Mouse (Mus musculus): ENCODE measurements at regions not wholly inside any gene's neighbourhood (a gene's known extent, or its start where the extent isn't known, plus 50 kb on each side); places are given as distances from the start of the nearest gene placed in this dataset.

- Histone ChIP-seq H3K9me3 (replicated peaks; ENCODE audit: low read length) (no peaks in the 10 kb centered on the region), H3K4me3 (replicated peaks; ENCODE audit: low read depth, low read length) (no peak overlapping the region), H3K4me2 (ENCODE audit: low read length) (no peak overlapping the region), H3K27ac (no peak overlapping the region), H3K27me3 (ENCODE audit: insufficient read depth, low read length) (no peaks in the 10 kb centered on the region), H3K9ac (ENCODE audit: low read depth, low read length) (no peak overlapping the region), H3K36me3 (ENCODE audit: insufficient read depth, low read length) (no peaks in the 10 kb centered on the region), H3K4me1 (replicated peaks; ENCODE audit: insufficient read depth, low read length) (no peaks in the 10 kb centered on the region)
- DNase-seq (ENCODE audit: low spot score) = no peak
- no peak for ATAC-seq (replicated peaks; ENCODE audit: low FRiP score, low read depth)
- WGBS = 50% methylated on average over 7 of the region's 7 CpGs
- no peak for TF ChIP-seq CTCF (IDR thresholded peaks at IDR 0.05; ENCODE audit: low read depth)
These were observed 66.7 kb upstream of the Zdhhc25 start for GRCm38 (mm10) chr15:88533354-88533753.

DNA sequence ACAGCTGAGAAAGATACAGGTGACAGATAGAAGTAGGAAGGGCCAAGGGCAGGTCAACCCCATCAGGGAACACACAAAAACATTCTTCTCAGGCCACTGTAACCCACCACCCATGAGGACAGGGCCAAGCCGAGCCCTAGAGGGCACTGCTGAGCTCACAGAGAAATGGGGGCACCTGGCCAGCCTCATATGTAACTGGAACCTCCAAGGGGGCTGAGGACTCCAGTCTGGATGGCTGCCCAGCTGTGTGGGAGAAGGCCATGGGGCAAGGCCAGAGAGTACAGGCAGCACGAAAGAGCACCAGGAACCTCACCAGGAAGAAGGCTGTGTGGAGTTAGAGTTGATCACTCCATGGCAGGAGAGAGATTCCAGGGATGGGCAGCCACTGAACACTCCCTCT, 64.6 kb upstream of the Zdhhc25 start:
- Histone ChIP-seq H3K27ac (no peak overlapping the region), H3K9ac (ENCODE audit: low read depth, low read length) (no peak overlapping the region), H3K4me3 (replicated peaks; ENCODE audit: low read depth, low read length) (no peak overlapping the region), H3K4me2 (ENCODE audit: low read length) (no peak overlapping the region), H3K27me3 (ENCODE audit: insufficient read depth, low read length) (no peaks in the 10 kb centered on the region), H3K36me3 (ENCODE audit: insufficient read depth, low read length) (no peaks in the 10 kb centered on the region), H3K4me1 (replicated peaks; ENCODE audit: insufficient read depth, low read length) (no peaks in the 10 kb centered on the region), H3K9me3 (replicated peaks; ENCODE audit: low read length) (no peaks in the 10 kb centered on the region)
- DNase-seq (ENCODE audit: low spot score) (no peak), ATAC-seq (replicated peaks; ENCODE audit: low FRiP score, low read depth) (no peak)
- 48% methylated on average over 2 of the region's 2 CpGs for WGBS
- no peak for TF ChIP-seq CTCF (IDR thresholded peaks at IDR 0.05; ENCODE audit: low read depth)

DNA sequence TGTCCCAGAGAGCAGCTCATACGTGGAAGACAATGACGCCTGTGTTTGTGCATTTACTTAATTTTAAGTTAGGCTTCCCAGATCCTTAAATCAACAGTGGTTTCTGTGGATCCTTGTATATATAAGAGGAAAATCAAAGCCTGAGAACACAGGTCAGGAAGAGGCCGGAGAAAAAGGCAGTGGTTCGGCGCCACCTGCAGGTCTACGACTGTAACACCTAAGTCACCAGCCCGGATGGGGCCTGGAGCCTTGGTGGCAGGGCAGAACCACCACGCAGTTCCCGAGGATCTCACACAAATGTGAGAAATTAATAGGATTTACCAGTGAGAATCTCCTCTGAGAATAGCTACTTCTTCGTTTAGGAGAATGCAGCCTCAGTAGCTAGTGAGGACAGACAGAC, 62.9 kb upstream of the Zdhhc25 start:
- Histone ChIP-seq H3K27me3 (ENCODE audit: insufficient read depth, low read length) (no peaks in the 10 kb centered on the region), H3K9ac (ENCODE audit: low read depth, low read length) (no peak overlapping the region), H3K27ac (no peak overlapping the region), H3K4me1 (replicated peaks; ENCODE audit: insufficient read depth, low read length) (no peaks in the 10 kb centered on the region), H3K36me3 (ENCODE audit: insufficient read depth, low read length) (no peaks in the 10 kb centered on the region), H3K9me3 (replicated peaks; ENCODE audit: low read length) (no peaks in the 10 kb centered on the region), H3K4me3 (replicated peaks; ENCODE audit: low read depth, low read length) (no peak overlapping the region), H3K4me2 (ENCODE audit: low read length) (no peak overlapping the region)
- peak; percentile 66 for TF ChIP-seq CTCF (IDR thresholded peaks at IDR 0.05; ENCODE audit: low read depth)
- DNase-seq (ENCODE audit: low spot score) (peak; percentile 40), ATAC-seq (replicated peaks; ENCODE audit: low FRiP score, low read depth) (no peak)
- WGBS = 21% methylated on average over 10 of the region's 10 CpGs

GRCm38 (mm10) chr15:88542567-88542966, 57.5 kb upstream of the Zdhhc25 start:
- H3K4me2 ChIP-seq (ENCODE audit: low read length) = no peak overlapping the region
- ATAC-seq (replicated peaks; ENCODE audit: low FRiP score, low read depth) (no peak), DNase-seq (ENCODE audit: low spot score) (no peak)
- H3K27me3 ChIP-seq (ENCODE audit: insufficient read depth, low read length) = no peaks in the 10 kb centered on the region
- no peaks in the 10 kb centered on the region for H3K9me3 ChIP-seq (replicated peaks; ENCODE audit: low read length)
- H3K4me3 ChIP-seq (replicated peaks; ENCODE audit: low read depth, low read length) = no peak overlapping the region
- 62% methylated on average over 2 of the region's 2 CpGs for WGBS
- no peaks in the 10 kb centered on the region for H3K4me1 ChIP-seq (replicated peaks; ENCODE audit: insufficient read depth, low read length)
- H3K9ac ChIP-seq (ENCODE audit: low read depth, low read length) = no peak overlapping the region
- no peak overlapping the region for H3K27ac ChIP-seq
- TF ChIP-seq CTCF (IDR thresholded peaks at IDR 0.05; ENCODE audit: low read depth) = no peak
- no peaks in the 10 kb centered on the region for H3K36me3 ChIP-seq (ENCODE audit: insufficient read depth, low read length)

GRCm38 (mm10) chr15:88544216-88544615, 55.9 kb upstream of the Zdhhc25 start:
- Histone ChIP-seq H3K9ac (ENCODE audit: low read depth, low read length) (no peak overlapping the region), H3K27ac (no peak overlapping the region), H3K9me3 (replicated peaks; ENCODE audit: low read length) (no peaks in the 10 kb centered on the region), H3K4me1 (replicated peaks; ENCODE audit: insufficient read depth, low read length) (no peaks in the 10 kb centered on the region), H3K4me2 (ENCODE audit: low read length) (no peak overlapping the region), H3K27me3 (ENCODE audit: insufficient read depth, low read length) (no peaks in the 10 kb centered on the region), H3K36me3 (ENCODE audit: insufficient read depth, low read length) (no peaks in the 10 kb centered on the region), H3K4me3 (replicated peaks; ENCODE audit: low read depth, low read length) (no peak overlapping the region)
- ATAC-seq (replicated peaks; ENCODE audit: low FRiP score, low read depth) (no peak), DNase-seq (ENCODE audit: low spot score) (no peak)
- no peak for TF ChIP-seq CTCF (IDR thresholded peaks at IDR 0.05; ENCODE audit: low read depth)
- WGBS = 73% methylated on average over 5 of the region's 5 CpGs

DNA sequence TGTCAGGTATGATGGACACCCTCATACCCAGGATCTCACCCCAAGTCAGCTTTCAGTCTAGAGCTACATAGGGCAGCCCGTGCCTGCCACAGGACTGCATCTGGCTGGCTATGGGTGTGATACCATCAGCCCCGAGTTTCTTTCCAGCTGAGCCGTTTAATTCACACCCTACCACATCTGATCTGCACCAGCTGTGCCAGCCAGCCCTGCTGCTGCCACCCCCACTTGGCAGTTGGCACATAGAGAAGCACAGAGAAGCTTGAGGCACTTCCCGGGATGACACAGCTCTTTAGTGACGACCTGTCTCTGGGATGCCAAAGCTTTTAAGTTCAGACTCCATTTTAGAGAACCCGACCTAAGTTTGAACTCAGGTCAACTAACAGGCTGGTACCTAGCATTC, 51.8 kb upstream of the Zdhhc25 start:
- WGBS = 58% methylated on average over 6 of the region's 6 CpGs
- H3K27me3 ChIP-seq (ENCODE audit: insufficient read depth, low read length) = no peaks in the 10 kb centered on the region
- TF ChIP-seq CTCF (IDR thresholded peaks at IDR 0.05; ENCODE audit: low read depth) = no peak

More for the DNA sequence above, 51.8 kb upstream of the Zdhhc25 start:
- Histone ChIP-seq H3K4me3 (replicated peaks; ENCODE audit: low read depth, low read length) (no peak overlapping the region), H3K36me3 (ENCODE audit: insufficient read depth, low read length) (no peaks in the 10 kb centered on the region), H3K9ac (ENCODE audit: low read depth, low read length) (no peak overlapping the region), H3K9me3 (replicated peaks; ENCODE audit: low read length) (no peaks in the 10 kb centered on the region), H3K4me2 (ENCODE audit: low read length) (no peak overlapping the region), H3K4me1 (replicated peaks; ENCODE audit: insufficient read depth, low read length) (no peaks in the 10 kb centered on the region), H3K27ac (no peak overlapping the region)
- ATAC-seq (replicated peaks; ENCODE audit: low FRiP score, low read depth) = no peak
- no peak for DNase-seq (ENCODE audit: low spot score)
